Mouse (Mus musculus) megakaryocyte-erythroid progenitor cell, adult 5-6 weeks (primary cell): ENCODE data around the gene Zfp143. TPM values are rescaled to one million over a fixed set of nuclear protein-coding genes. Genes with fewer than 3 reads are reported as not detected.
"Not testable (repeated sequence)": the region's sequence is repeated elsewhere in the genome, so short reads cannot be mapped to it uniquely, and the experiment has no call there.

Source experiments
- ATAC-seq: replicated peaks from 2 replicates; pipeline ENCODE4 v1.8.0; 2016; ENCODE audit warnings: mild to moderate bottlenecking, inconsistent platforms; ENCODE audit not compliant: severe bottlenecking, poor library complexity, low FRiP score, low TSS enrichment
- total RNA-seq, 2 experiments: library from RNA; stranded (forward) in 1 of 2; stranded (reverse) in 1 of 2; fragments of 200-1000, 215-1000 nt in 1 of 2; fragments of >200 nt in 1 of 2; fragmentation: Nextera tagmentation in 1 of 2; gene quantifications; 2 replicates each; pipeline ENCODE4 v1.2.3; 2014 to 2017

Gene Zfp143
- total RNA-seq, 2 experiments from 2014 or later: 18.8 to 47.0 TPM

DNA sequence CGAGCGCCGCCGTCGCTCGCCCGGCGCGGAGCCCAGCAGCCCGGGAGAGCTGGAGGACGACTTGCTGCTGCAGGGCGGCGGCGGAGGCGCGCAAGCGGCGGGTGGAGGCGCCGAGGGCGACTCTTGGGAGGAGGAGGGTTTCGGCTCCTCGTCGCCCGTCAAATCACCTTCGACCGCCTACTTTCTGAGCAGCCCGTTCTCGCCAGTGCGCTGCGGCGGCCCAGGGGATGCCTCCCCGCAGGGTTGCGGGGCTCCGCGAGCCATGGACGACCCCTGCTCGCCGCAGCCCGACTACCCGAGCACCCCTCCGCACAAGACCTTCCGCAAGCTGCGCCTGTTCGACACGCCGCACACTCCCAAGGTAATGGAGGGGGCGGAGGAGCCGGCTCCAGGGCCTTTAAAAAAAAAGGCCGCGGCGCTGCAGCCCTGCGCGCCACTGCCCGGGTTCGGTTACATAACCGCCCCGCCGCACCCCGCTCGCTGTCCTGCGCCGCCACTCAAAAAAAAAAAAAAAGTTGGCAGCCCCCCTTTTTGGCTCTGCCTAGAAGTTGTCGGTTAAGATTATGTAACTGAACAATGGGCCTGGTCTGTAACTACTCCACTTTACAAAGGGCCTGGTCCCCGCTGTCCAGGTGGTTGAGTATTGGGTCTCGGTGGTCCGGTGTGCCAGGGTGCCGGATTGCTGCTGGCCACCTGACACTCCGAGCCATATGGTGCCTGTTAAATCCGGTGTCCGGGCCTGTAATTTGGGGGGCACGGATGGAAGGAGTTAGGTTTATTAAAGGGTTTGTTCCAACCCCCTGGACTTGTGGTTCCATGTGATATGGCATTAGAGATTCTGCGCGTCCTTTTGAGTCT is 61.8 kb downstream of the Zfp143 start:
- peak; percentile 16 for ATAC-seq

DNA sequence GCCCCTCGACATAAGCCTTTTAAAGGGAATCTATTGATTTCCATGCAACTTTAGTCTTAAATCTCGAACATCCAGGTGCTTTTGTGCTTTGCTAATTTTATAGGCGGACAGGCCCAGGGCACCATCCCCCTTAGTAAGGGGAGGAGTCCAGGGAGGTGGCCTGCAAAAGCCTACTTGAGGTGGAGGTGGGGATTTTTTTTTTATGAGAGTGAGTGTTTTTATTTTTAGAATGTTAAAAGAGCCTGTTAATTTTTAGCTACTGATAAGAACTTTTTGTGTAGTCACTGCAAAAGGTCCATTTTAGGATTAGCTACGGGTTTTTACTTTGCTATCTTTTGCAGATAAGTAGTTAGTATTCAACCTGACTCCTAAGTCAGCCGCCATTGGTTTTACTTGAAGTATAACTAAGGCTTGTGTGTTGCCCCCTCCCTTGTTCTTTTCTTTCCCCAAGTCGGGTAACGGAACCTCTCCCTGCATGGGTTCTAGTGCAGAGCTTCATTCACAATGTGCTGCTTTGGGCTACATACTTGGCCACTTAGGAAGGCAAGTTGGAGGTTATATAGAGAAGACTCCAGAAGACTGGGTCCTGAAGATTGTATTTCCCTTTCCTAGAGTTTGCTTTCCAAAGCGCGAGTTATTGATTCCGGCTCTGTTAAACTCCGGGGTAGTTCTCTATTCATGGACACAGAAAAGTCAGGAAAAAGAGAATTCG is 63.0 kb downstream of the Zfp143 start:
- peak; percentile 40 for ATAC-seq

DNA sequence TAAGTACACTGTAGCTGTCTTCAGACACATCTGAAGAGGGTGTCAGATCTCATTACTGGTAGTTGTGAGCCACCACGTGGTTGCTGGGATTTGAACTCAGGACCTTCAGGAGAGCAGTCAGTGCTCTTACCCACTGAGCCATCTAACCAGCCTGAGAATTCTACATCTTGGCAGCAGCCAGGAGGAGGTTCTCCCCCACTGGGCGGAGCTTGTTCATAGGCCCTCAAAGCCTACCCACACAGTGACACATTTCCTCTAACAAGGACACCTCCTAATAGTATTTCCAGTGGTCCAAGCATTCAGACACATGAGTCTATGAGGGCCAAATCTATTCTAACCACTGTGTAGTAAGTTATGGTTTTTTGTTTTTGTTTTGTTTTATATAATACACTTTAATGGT is 67.5 kb downstream of the Zfp143 start:
- ATAC-seq: no peak

DNA sequence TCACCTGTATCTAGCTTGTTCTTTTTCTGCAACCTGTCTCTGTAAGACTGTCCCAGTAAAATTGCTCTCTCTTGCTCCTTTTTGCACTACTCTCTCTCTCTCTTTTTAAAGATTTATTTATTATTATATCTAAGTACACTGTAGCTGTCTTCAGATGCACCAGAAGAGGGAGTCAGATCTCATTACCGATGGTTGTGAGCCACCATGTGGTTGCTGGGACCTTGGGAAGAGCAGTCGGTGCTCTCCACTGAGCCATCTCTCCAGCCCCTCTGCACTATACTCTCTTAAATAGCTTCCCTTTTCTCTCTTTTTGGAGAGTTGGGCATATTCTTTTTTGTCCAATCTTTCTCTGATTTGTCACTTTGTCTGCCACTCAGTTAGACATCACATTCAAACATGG is 71.3 kb downstream of the Zfp143 start:
- ATAC-seq: not testable (repeated sequence)

DNA sequence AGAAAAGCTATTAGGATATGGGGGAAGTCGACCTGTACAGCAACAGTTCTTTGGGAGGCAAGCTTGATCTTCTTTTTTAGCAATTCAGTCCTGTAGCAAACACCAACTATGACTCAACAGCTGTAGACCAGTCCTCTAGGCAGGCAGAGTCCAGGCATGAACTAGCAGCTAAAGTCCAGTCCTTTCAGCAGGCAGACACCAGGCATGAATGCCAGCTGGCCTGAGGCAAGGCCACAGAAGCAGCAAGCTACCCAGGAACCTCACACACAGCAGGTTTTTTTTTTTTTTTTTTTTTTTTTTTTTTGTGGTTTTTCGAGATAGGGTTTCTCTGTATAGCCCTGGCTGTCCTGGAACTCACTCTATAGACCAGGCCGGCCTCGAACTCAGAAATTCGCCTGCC is 73.0 kb downstream of the Zfp143 start:
- ATAC-seq: no peak

DNA sequence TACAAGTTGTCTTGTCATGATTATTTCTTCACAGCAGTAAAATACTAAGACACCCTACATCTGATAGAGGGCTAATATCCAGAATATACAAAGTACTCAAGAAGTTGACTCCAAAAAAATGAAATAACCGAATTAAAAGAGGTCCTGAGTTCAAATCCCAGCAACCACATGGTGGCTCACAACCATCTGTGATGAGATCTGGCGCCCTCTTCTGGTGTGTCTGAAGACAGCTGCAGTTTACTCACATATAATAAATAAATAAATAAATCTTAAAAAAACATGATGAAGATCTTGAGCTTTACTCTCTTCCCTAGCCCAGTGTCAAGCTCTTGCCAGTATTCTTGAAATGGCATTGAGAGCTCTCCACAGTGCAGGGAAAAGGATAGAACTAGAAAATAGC is 77.5 kb downstream of the Zfp143 start:
- no peak for ATAC-seq

DNA sequence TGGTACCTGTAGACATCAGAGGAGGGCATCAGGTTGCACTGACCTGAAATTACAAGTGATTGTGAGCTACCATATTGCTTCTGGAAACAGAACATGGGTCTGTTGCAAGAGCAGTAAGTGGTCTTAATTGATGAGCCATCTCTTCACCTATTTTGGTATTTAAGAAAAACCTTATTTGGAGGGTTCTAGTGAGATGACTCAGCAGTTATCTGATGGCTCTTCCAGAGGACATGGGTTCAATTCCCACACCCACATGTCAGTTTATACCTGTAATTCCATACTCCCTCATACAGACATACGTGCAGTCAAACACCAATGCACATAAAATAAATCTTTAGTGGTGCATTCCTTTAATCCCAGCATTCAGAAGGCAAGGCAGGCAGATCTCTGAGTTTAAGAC is 82.8 kb downstream of the Zfp143 start:
- ATAC-seq: no peak

Other genes starting within 250 kb of the Zfp143 start
- not detected in 2 replicates for gene Scube2, start 195.5 kb upstream of the Zfp143 start, total RNA-seq (2014; fragmentation: Nextera tagmentation)
- not detected in 2 replicates for gene Scube2, start 195.5 kb upstream of the Zfp143 start, total RNA-seq (2017)
- gene Dennd5a, start 100.7 kb upstream of the Zfp143 start, total RNA-seq (2014; fragmentation: Nextera tagmentation): 46.2 and 48.5 TPM in 2 replicates
- gene Dennd5a, start 100.7 kb upstream of the Zfp143 start, total RNA-seq (2017): 41.6 and 54.4 TPM in 2 replicates
- gene Tmem41b, start 74.3 kb upstream of the Zfp143 start, total RNA-seq (2014; fragmentation: Nextera tagmentation): 42.8 and 47.7 TPM in 2 replicates
- 42.9 and 59.7 TPM in 2 replicates for gene Tmem41b, start 74.3 kb upstream of the Zfp143 start, total RNA-seq (2017)
- 96.2 and 126 TPM in 2 replicates for gene Ipo7, start 42.9 kb upstream of the Zfp143 start, total RNA-seq (2014; fragmentation: Nextera tagmentation)
- gene Ipo7, start 42.9 kb upstream of the Zfp143 start, total RNA-seq (2017): 252 and 297 TPM in 2 replicates
- gene Wee1, start 60.8 kb downstream of the Zfp143 start, total RNA-seq (2014; fragmentation: Nextera tagmentation): 42.8 and 48.8 TPM in 2 replicates
- gene Wee1, start 60.8 kb downstream of the Zfp143 start, total RNA-seq (2017): 27.0 and 27.8 TPM in 2 replicates
- 18.6 and 21.5 TPM in 2 replicates for gene Swap70, start 160.5 kb downstream of the Zfp143 start, total RNA-seq (2014; fragmentation: Nextera tagmentation)
- gene Swap70, start 160.5 kb downstream of the Zfp143 start, total RNA-seq (2017): 38.6 and 41.5 TPM in 2 replicates